Mouse (Mus musculus): ENCODE measurements at regions not wholly inside any gene's neighbourhood (a gene's known extent, or its start where the extent isn't known, plus 50 kb on each side); places are given as distances from the start of the nearest gene placed in this dataset.

DNA sequence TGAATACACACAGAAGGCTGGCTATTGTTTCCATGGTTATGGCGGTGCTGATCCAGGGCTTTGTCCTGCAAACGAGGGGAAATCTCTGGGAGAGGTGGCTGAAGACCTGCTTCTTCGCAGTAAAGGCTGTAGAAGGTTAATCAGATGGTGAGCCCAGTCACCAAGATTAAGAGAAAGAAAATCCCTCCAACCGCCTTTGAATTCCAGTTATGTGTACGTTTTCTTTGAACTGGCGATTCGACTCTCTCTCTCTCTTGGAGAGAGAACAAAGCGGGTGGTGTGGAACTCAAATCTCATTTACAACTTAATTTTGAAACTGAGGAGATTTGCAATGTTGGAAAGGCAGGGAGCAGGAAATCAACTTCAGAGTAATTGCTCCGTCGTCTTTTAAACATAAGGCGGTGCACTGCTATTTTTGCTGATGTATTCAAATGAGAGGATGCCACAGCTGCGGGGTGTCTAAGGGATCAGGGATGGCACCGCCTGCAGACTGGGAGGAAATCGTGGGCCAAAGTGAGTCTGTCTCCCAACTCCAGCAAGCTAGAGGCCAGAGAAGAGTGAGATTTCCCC is 232.7 kb downstream of the Mycn start:
- no peak for DNase-seq (ENCODE audit: low spot score in 2 of 2)

DNA sequence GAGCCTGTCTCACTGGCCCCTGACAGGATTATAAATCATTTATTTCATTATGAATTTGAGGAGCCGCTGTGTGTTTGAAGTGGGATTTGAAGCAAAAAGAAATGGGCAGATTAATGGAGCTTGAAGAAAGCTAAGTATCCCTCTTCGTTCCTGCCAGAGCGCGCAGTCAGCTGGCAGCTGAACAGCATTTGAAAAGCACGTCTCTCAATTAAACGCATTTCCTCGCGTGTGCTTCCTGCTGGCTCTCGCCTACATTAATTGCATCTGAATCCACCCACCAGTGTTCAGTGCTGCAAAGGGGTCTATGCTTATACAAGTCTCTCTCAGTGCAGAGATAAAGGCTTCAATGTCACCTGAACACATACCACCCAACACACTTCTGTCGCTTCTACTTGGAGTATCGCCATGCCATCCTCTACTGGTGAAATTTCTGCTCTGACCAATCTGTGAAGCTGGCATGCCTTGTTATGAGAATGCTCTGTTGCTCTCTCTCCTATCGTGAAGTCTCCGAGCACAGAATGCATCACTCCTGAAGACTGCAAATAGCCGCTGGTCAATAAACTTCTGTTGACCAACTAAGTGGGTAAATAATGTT is 235.3 kb downstream of the Mycn start:
- no peak for DNase-seq (ENCODE audit: low spot score in 2 of 2)

DNA sequence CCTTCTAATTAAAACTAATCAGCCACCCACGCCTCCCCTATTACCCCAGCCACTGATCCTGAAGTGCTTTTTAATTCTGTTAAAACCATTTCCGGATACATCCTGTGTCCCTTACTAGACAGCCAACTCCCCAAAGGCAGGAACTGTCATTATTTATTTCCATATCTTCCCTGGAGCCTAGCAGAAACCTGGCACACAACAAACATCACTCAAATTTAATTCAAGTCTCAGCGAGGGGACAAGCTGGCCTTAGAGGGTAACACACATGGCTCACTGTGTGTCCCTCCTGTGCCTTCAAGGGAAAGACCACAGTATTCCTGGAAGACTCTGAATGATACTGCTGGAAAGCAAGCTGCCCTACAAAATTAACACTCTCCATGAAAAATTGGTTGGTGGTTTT is 240.0 kb downstream of the Mycn start:
- DNase-seq (ENCODE audit: low spot score in 2 of 2) = no peak

DNA sequence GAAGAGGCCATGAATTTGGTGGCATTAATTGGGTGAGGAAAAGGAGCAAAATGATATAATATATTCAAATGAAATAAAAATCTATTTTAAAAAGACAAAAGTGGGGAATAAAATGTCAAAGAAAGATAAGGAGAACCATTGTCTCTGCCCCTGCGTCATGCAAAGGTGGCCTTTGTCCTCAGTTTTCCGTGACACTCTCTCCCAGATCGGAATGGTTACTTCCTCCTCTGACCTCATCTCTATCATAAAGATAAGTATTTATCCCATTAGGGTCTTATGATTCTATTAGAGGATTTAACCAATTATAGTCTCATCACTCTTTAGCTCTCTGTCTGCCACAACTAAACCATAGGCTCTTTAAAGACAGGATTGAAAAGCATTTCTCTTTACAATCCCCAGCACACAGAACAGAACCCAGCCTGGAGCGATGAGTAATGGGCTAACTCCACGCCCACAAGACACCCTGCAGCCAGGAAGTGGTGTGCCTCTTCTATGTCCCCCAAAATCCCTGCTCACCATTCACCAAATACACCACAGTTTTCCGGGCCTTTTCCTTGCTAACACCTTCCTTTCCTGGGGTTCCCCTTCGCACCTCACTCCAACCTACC is 240.6 kb downstream of the Mycn start:
- DNase-seq (ENCODE audit: low spot score in 2 of 2) = no peak

DNA sequence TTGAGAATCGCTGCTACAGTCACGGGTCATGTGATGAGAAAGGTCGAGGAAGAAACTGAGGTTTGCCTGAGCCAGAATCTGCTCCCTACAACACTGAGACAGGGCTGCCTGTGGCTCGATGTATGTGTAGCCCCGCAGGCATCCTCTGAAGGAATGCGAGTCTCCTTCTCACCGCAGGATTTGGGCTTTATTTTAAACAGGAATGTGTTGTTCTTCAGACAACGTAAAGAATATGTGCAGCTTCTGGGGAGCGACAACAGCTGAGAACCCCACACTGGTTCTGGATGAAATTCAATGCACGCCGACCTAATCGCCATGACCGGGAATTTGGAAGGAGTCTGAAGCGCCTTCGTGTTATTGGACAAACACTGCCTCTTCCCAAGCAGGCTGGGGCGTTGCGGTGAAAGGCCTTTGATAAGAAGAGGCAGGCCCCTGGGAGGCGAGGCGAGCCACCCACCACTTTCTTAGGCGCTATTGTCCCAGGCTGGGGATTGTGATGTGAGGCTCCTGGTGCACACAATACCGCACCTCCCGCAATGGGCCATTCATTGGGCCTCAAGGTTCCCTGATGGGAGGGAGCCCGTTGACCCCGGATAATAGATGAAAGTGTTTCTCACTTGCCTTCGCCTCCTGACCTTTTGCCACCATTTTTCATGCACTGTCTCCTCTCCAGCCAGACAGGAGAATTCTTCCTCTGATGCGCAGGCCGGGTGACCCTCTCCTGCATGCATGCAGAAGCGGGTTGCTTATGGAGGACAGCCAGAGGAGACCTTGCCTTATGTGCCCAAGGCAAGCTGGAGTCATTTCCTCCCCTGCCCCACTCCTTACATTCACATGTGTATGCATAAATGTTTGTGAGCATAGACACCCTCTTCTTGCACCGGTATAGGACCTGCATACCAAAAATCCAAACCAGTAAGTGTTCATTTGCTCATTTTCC is 247.6 kb downstream of the Mycn start:
- no peak for DNase-seq (ENCODE audit: low spot score in 2 of 2)

DNA sequence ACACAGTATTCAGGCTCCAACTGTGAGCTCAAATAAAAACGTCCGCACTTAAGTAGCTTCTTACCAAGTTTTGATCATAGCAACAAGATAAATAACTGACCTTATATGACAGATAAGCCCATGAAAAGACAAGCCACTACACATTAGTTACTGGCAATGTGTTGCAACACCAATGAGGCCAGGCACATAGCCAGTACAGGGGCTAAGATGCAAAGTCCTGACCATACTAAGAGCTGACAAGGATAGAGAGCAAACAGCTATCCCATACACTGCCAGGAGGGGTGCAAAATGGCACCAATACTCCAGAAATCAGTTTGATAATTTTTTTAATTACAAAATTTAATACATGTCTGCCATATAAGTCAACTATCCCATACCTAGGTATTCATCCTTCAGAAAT is 254.3 kb downstream of the Mycn start:
- no peak for DNase-seq (ENCODE audit: low spot score in 2 of 2)

DNA sequence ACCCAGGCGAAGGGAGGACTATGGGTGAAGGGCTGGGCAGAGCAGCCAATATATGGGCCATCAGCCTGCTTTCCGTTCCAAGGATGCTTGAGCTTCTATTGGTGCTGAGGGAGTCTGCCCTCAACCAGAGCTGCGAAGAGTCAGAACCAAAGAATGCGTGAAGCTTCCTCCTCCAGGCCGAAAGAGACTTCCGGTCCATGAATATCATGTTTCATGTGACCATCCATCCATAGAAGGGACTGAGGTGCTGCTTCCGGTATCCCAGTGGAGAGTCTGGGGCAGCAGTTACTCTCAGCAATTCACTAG is 256.5 kb downstream of the Mycn start:
- DNase-seq (ENCODE audit: low spot score in 2 of 2) = no peak

DNA sequence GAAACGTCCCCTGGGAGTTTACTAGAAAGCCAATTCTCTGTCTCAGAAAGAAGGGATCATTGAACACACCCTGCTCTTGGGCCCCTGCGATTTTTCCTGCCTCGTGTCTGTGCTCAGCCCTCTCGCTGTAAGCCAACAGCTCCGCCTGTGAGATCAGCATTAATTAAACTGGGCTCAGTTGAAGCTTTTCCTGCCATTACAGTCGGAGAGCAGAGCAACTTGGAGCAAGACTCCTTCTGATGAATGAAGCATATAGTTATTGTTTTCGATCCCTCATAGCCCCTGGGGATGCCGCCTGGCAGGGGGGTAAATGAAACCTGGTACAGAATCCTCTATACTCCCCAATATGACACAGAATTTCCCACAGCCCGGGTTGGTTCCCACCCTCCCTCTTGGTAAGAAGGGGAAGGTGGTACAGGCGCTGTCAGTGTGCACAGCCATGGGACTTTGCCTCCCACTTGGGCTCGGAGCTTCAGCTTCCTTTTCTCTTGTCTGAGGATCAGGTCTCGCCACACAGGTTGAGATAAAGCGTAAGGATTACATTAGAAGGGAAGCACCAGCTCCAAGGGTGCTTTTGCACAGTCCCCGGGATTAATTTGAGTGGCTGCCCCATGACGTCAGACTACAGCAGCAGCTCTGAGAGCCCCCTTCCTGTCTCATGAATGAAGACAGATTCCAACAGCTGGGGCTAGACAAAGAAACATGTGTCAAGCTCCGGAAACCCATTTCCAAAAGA is 257.1 kb downstream of the Mycn start:
- no peak for DNase-seq (ENCODE audit: low spot score in 2 of 2)

DNA sequence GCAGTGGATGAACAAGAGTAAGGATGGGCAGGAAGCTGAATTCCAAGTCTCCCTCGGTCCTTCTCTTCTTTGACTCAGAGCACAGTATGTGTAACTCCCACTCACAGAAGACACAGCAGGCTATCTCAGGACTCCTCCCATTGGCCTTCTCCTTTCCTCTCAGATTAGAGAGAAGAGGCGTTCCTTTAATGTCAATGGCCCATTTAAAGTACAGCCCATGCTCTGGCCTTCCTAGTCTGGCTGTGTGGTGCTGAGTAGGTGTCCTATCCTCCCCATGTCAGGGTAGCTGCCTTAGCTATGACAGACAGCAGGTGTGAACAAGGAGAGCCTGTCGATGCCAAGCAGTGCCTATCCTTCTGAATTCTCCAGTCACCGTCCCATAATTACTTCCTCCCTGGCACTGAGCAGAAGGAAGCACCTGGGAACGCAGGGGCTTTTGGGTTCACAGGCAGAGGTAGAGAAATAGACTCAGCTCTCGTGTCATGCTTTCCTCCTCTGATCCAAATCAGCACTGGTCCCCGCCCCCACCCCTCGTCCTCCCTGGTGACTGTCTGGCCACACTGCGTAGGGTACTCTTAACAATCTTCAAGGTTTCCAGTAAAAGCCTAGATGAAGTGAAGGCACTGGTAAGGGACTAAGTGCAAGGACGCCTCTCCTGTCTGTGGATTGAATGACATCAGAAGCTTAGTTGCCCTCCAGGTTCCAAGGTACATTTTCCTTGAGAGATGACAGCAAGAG is 257.8 kb downstream of the Mycn start:
- no peak for DNase-seq (ENCODE audit: low spot score in 2 of 2)

DNA sequence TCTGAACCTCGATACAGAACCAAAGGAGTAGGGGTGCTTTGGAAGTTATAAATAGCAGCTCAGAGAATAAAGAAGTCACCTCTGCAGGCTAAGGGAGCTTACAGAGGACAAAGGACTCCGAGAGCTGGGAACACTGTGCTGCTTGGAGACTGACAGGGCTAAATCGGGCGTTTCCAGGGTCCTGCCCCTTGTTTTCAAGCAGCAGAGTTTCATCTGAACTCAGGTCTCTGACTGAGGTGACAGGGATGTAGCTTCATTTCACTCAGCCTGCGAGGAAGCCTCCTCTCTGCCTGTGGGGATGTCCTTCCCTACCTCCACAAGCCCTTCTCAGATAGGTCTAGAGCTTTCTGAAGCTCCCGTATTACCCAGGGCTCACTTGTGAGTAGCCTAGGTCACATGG is 260.6 kb downstream of the Mycn start:
- no peak for DNase-seq (ENCODE audit: low spot score in 2 of 2)

DNA sequence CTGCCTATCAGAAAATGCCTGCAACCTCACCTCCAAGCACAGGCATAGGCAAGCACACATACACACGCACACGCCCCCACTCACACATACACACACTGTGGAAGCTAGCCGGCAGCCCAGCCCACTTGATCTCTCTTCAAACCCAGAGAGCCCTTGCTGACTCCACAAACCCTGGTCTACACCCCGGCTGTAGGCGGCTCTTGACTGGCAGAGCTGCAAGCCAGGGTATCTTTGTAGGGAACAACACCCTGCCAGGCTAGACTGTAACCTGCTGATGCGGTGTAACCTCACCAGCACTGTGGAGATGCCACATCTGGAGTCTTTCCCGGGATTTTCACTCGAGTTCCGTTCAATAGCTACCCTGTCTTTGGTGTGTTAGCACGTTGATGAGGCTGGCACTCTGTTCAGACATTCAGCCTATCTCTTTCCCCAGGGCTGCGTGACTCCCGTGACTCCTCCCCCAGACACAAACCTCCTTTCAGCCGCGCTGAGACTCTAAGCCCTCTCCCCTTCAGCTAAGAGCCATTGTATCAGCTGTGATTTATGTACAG is 261.3 kb downstream of the Mycn start:
- peak in 1 of 2 experiments; percentile 3 for DNase-seq (ENCODE audit: low spot score in 2 of 2)

DNA sequence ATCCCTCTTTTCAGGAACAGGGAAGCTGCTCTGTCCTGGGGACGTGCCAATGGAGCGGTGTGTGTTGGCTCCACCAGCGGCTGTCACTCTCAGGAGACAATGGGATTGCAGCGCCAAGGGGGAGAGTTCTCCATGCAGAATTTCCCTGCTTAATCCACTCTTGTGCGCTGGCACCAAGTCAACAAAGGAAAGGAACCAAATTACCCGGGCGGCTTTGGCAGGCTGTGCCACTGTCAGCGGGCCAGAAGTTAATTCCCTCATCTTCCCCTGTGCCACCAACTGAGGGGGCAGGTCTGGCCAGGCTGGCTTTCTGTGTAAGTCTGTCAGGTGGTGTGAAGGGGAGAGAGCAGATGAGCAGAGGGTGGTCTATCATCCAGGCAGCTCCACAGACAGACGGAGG is 265.0 kb downstream of the Mycn start:
- no peak for DNase-seq (ENCODE audit: low spot score in 2 of 2)

DNA sequence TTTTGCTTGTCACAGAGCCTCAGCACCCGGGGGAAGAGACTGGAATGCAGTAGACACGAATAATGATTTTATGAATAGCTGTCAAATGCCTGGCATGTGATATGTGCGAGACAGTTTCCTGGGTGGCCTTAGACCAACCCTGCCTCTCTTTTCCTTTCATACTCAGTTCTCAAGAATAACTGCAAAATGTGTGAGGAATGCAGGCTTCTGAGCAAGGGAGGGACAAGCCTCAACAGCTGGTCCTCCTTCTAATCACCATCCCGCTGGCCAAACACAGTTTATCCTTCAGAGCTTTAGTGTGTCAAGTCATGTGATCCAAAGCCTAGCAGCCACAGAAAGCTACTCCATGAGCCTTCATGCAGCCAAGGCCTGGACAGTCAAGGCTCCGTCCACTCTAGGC is 271.8 kb downstream of the Mycn start:
- DNase-seq (ENCODE audit: low spot score in 2 of 2) = no peak

DNA sequence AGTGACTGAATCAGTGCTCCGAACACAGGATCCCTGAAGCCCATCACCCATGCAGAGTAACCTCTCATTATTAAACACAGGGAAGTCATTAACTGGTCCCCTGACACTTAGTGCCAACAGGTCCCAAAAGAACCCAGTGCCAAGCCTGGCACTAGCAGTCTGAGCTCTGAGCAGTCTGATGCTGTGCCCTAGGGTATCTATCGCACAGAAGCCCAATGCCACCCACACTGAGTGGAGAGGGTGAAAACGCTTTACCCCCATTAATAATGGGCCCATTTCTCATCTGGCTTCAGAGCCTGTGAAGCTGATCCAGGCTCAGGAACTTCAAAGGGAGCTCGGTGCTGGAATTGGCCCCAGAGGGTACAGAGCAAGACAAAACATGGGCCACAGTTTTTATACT is 272.8 kb downstream of the Mycn start:
- no peak for DNase-seq (ENCODE audit: low spot score in 2 of 2)

DNA sequence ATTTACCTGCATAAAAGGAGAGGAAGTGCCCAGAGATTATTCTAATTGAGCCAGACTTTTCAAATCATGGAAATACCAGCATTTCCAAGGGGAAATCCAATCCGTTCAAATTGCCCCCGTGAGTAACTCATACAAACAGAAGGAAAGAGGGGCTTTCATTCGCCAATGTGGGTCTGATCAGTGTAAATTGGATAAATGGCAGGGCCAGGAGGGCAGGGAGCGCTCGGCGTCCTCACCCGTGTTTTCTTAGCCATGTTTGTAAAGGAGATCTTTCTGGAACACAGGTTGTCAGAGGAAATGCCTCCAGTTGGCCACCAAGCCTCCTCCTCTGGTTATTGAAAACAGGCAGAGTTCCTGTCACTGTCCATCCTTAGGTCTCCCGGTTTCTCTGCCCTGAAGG is 286.1 kb downstream of the Mycn start:
- no peak for DNase-seq (ENCODE audit: low spot score in 2 of 2)

DNA sequence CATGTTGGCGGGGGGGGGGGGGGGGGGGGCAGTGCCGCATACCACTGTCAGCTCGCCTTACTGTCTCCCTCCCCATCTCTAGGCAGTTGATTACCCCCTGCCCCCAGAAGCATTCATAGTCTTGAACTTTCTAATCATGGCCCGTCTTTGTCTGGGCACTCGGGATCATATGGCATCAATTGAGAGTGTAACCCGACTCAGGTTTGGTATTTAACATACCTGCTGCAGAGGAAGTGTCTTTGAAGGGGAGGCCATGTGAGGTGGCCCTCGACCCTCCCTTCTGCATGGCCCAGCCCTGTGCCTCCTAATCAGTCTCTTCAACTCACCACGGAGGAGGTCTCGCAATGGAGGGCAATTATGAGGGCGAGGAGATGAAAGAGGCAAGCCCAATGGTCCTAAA is 286.5 kb downstream of the Mycn start:
- DNase-seq (ENCODE audit: low spot score in 2 of 2) = no peak

DNA sequence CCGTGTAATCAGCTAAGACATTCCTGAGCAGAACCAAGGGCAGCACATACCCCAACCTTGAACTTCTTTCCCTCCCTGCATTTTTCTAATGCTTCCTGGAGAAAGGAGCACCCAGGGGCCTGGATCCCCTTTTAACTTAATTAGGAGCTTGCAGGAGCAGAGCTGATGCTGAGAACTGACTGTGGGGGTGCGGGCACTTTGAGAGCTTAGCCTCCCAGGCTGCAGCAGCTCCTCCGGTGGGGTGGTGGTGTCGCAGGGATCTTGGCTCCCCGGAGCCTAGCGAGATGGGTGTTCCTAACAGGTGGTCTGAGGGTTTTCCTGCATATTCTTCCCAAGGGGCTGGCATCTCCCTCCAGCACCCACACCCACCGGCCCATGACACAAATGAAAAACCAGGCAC is 289.4 kb downstream of the Mycn start:
- no peak for DNase-seq (ENCODE audit: low spot score in 2 of 2)

DNA sequence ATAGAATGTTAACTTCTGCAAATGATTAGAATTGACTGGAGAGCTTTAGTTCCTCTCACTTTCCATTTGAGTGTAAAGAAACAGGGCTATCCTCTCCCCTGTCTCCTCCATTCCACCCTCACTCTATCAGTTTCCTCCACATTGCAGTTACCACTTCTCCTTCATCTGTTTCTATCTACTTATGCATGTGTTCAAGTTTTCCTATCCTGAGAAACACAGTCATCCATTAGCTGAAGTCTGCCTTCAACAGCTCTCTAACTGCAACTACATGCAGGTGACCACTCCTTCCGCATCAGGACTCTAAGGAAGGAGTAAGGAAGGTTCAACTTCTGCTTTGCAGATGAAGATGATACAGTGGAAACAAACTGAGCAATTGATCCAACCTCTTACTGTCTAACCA is 291.4 kb downstream of the Mycn start:
- no peak for DNase-seq (ENCODE audit: low spot score in 2 of 2)

DNA sequence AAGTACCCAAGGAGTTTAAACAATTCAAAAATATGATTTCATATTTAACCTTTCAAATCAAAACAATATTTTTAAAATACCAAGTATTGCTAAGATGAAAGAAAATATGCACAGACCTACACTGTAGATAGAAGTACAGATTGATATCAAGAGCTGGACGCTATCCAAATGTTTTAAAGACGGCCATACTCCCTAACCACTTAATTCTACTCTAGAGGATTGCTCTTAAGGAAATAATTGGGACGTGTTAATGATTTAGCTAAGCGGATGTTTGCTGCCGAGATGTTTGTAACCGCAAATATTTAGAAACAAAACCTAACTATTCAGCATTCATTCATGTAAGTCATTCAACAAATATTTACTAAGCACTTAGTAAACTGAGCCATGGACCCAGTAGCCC is 294.2 kb downstream of the Mycn start:
- DNase-seq (ENCODE audit: low spot score in 2 of 2) = no peak

DNA sequence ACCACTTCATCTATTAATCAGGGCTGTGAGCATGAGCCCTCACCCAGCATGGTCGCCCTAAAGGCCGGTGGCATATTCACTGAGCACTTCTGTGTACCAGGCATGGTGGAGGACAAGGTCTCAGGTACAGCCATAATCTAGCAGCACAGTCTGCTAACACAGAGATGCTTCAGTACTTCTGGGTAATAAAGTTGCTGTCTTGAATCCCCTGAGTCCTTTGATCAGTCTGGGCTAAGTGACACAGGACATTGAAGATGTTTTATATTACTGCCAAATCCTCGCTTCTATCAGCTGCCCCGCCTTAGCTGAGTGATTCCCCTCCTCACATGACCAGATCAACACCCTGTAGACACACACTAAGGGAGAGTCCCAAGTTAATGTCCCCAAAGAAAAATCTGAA is 296.5 kb downstream of the Mycn start:
- no peak for DNase-seq (ENCODE audit: low spot score in 2 of 2)
